9 mouse cellular contexts compared by ENCODE assay signal in the genomic region with DNA sequence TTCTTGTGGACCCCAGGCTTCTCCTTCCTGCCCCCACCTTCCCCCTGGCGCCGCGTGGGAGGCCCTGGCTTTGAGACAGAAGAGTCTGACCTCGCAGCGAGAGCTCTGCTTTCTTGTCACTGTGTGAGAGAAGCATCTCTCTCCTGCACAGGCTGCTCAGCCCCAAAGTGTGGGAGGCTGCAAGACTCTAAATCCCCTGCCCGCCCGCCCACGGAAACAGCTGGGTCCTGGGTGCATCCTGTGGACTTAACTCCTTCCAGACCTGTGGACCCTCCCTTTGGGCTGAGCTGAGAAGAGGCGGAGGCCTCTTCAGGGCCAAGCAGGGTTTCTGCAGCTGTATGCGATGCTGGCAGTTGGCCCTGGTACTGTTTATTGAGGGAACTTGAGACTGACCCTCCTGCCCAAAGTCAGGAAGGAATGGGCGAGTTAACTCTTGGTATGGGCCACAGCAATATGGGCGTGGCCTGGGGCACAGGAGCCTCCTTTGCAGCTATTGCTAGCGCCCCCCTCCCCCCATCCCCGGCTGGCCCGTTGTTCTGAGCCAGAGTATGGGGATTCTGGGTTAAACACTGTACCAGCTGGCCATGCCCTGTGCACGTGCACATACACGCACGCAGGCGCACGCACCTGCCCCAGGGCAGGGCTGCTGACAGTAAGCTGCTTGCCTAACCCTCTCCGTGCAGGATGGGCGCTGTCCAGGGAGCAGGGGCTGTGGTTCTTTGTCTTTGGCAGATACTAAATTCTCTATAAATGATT. TPM values are rescaled to one million over a fixed set of nuclear protein-coding genes. Genes with fewer than 3 reads are reported as not detected.
DNase-seq lines count a peak whose midpoint lies in the region; ATAC-seq lines count a peak whose summit lies in the region.
"Had no signal": no experiment of that assay in that cellular context is flagged by ENCODE, and none has a peak within 500 bp of the region (broad histone marks: within the 10 kb centered on the region; RNA-seq: fewer than 3 reads in every experiment).

A gene (plus strand): TSS at position 655 of the 756 bp plus-strand sequence.

- no peak within 1 kb of the TSS for H3K4me3 ChIP-seq in limb, embryonic 12.5 days (replicated peaks)
- no peak within 1 kb of the TSS for H3K4me3 ChIP-seq in neural tube, embryonic 15.5 days (replicated peaks)
- H3K4me3 ChIP-seq in forebrain, embryonic 16.5 days (replicated peaks; ENCODE audit: low read length) = no peak within 1 kb of the TSS

- peaks cover 21% of the 10 kb centered on the region for H3K4me1 ChIP-seq in limb, embryonic 12.5 days (replicated peaks)
- H3K4me1 ChIP-seq in neural tube, embryonic 15.5 days = peaks cover 17% of the 10 kb centered on the region
- no peaks in the 10 kb centered on the region; the same call in 1 of the 2 replicates for H3K4me1 ChIP-seq in forebrain, embryonic 16.5 days (replicated peaks; ENCODE audit: control insufficient read depth, insufficient read depth, low read length)

- no peaks in the 10 kb centered on the region for H3K9me3 ChIP-seq in limb, embryonic 12.5 days
- H3K9me3 ChIP-seq in neural tube, embryonic 15.5 days (replicated peaks) = no peaks in the 10 kb centered on the region
- H3K9me3 ChIP-seq in forebrain, embryonic 16.5 days (ENCODE audit: control insufficient read depth, low read length) = no peaks in the 10 kb centered on the region

- peak within 1 kb of the TSS; percentile 54; the same call in 1 of the 2 replicates for H3K27ac ChIP-seq in limb, embryonic 12.5 days
- 0 out of 2 replicates have a peak within 1 kb of the TSS, but pooled peaks have one; percentile 9 for H3K27ac ChIP-seq in neural tube, embryonic 15.5 days (replicated peaks)
- no peak within 1 kb of the TSS for H3K27ac ChIP-seq in forebrain, embryonic 16.5 days (ENCODE audit: low read length)

- H3K36me3 ChIP-seq in limb, embryonic 12.5 days = no peaks in the 10 kb centered on the region
- no peaks in the 10 kb centered on the region for H3K36me3 ChIP-seq in neural tube, embryonic 15.5 days
- H3K36me3 ChIP-seq in forebrain, embryonic 16.5 days (ENCODE audit: control insufficient read depth, insufficient read depth) = no peaks in the 10 kb centered on the region

- H3K4me2 ChIP-seq in limb, embryonic 12.5 days = peak within 1 kb of the TSS; percentile 27
- H3K4me2 ChIP-seq in neural tube, embryonic 15.5 days = no peak within 1 kb of the TSS
- H3K4me2 ChIP-seq in forebrain, embryonic 16.5 days (ENCODE audit: low read length) = no peak within 1 kb of the TSS

- no peak within 1 kb of the TSS; the same call in 1 of the 2 replicates for H3K9ac ChIP-seq in limb, embryonic 12.5 days (replicated peaks)
- H3K9ac ChIP-seq in neural tube, embryonic 15.5 days (replicated peaks) = no peak within 1 kb of the TSS
- no peak within 1 kb of the TSS for H3K9ac ChIP-seq in forebrain, embryonic 16.5 days (replicated peaks; ENCODE audit: low read depth, low read length)

- no peaks in the 10 kb centered on the region for H3K27me3 ChIP-seq in limb, embryonic 12.5 days
- peaks cover 2% of the 10 kb centered on the region; the same call in 1 of the 2 replicates for H3K27me3 ChIP-seq in neural tube, embryonic 15.5 days (replicated peaks)
- no peaks in the 10 kb centered on the region for H3K27me3 ChIP-seq in forebrain, embryonic 16.5 days (replicated peaks; ENCODE audit: control insufficient read depth, insufficient read depth, low read length)
- H3K27me3 ChIP-seq: Patski had no signal

- ATAC-seq in limb, embryonic 12.5 days (ENCODE audit: insufficient number of reproducible peaks, insufficient read depth, low FRiP score, low TSS enrichment, low read depth) = peak; percentile 58
- no peak for ATAC-seq in neural tube, embryonic 15.5 days (ENCODE audit: low FRiP score)
- ATAC-seq in forebrain, embryonic 16.5 days = no peak; the same call in 1 of the 2 replicates
- ATAC-seq: Patski had no signal

- DNase-seq in heart, adult 11 months = peak; percentile 95
- no peak for DNase-seq in heart, adult 8-10 months (ENCODE audit: low spot score)
- DNase-seq in 416B (ENCODE audit: low read depth) = peak; percentile 51
- DNase-seq in gastrocnemius, adult 18-20 months (ENCODE audit: low spot score) = no peak
- DNase-seq in spleen, postnatal 14 days (ENCODE audit: low spot score in 2 of 2) = no peak

- WGBS in limb, embryonic 12.5 days = 24% methylated on average over 22 of the region's 22 CpGs
- 30% methylated on average over 22 of the region's 22 CpGs for WGBS in neural tube, embryonic 15.5 days
- 32% methylated on average over 22 of the region's 22 CpGs for WGBS in forebrain, embryonic 16.5 days

RNA-seq across cellular contexts. Expression of the gene that starts here (rescaled TPM):
- total RNA-seq in heart, adult 8-10 months (2022) = 1 to 10 TPM in 2 of 4 experiments, under 1 TPM in 2; 0.44 to 2.4 (median 1.1) TPM
- total RNA-seq in gastrocnemius, adult 18-20 months (2021) = 100 to 1,000 TPM; 310 to 354 TPM
- 89.0 and 101 TPM in 2 replicates for polyA plus RNA-seq in limb, embryonic 12.5 days (2016; fragmentation: Nextera tagmentation; extraction: Ambion mirVana)
- 19.9 and 31.1 TPM in 2 replicates for polyA plus RNA-seq in neural tube, embryonic 15.5 days (2015; fragmentation: Nextera tagmentation; extraction: Ambion mirVana)
- polyA plus RNA-seq in forebrain, embryonic 16.5 days (2015; fragmentation: Nextera tagmentation; extraction: Ambion mirVana) = 0.88 TPM in 1 of 2 replicates, not detected in the other

Comparison
In these comparisons a context has a peak if more than half of its experiments do, and no peak if none do; other contexts are left out.
1. RNA of the gene that starts here (total RNA-seq): 310 to 354 TPM in gastrocnemius, adult 18-20 months; 0.44 to 2.4 TPM in heart, adult 8-10 months; every median in the first group is over 10 times any median in the second.
2. RNA of the gene that starts here (polyA plus RNA-seq): 89.0 to 101 TPM in limb, embryonic 12.5 days and 19.9 to 31.1 TPM in neural tube, embryonic 15.5 days; 0.88 TPM in forebrain, embryonic 16.5 days; every median in the first group is over 10 times any median in the second.
3. DNase-seq: peak in heart, adult 11 months (single experiment) and 416B (single experiment); none in heart, adult 8-10 months (single experiment), gastrocnemius, adult 18-20 months (single experiment) and spleen, postnatal 14 days (0 of 2).